Mouse (Mus musculus): ENCODE measurements at regions not wholly inside any gene's neighbourhood (a gene's known extent, or its start where the extent isn't known, plus 50 kb on each side); places are given as distances from the start of the nearest gene placed in this dataset.

DNA sequence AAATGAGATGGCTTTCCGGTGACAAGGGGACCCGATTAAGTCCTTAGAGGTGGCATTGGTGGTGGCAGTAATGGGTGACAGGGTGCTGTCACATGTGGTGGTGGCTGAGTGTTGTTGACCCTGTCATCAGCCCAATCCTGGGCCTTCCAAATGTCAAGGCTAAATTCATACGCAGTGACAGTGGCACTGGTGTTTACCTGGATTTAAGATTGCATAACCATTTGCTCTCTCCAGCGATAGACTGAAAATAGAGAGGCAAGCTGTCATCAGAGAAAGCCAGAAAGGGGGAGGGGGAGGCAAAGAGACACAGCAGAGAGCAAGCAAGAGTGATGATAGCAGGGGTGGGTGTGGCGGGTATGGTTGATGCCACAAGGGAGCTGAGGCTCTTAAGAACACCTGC is 215.1 kb downstream of the Suds3 start:
- TF ChIP-seq CTCF (IDR thresholded peaks at IDR 0.05): no peak
- in situ Hi-C loops (cut with MboI; ENCODE audit: low pct_unique_long_range_greater_than_20kb): no loop called here
- no peak for DNase-seq (ENCODE audit: low read depth, low spot score)
- CTCF ChIA-PET: no interaction called here
- no peaks in the 10 kb centered on the region for H3K27me3 ChIP-seq
- no peak for ATAC-seq
- POLR2A ChIA-PET: no interaction called here

GRCm38 (mm10) chr5:116897391-116897790 is 218.5 kb downstream of the Suds3 start:
- in situ Hi-C loops (cut with MboI; ENCODE audit: low pct_unique_long_range_greater_than_20kb): no loop called here
- no peak for TF ChIP-seq CTCF (IDR thresholded peaks at IDR 0.05)
- DNase-seq (ENCODE audit: low read depth, low spot score) (no peak), ATAC-seq (no peak)
- POLR2A ChIA-PET: no interaction called here
- CTCF ChIA-PET: no interaction called here
- H3K27me3 ChIP-seq: no peaks in the 10 kb centered on the region

- no peak for DNase-seq (ENCODE audit: low read depth, low spot score)
- ChIA-PET CTCF (no interaction called here), POLR2A (no interaction called here)
- no peak for TF ChIP-seq CTCF (IDR thresholded peaks at IDR 0.05)
- in situ Hi-C loops (cut with MboI; ENCODE audit: low pct_unique_long_range_greater_than_20kb): no loop called here
- H3K27me3 ChIP-seq: no peaks in the 10 kb centered on the region
- no peak for ATAC-seq
Measured at GRCm38 (mm10) chr5:116895036-116895783, 220.7 kb downstream of the Suds3 start.

DNA sequence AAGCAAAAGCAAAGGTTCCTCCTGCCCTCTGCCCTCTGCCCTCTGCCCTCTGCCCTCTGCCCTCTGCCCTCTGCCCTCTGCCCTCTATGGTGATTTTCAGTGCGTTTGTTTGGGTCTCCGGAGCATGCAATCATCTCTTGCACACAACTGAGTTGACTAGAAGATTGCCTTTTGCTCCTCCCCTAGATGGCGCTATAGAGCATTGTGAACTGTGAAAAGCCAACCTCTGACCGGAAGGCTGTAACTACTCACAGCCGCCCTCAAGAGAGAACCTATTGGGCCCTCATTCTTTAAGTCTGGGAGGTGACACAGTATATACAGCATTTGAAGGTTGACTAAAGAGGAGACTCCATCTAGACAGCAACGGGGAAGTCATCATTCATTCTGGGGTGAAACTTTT is 221.3 kb downstream of the Suds3 start:
- in situ Hi-C loops (cut with MboI; ENCODE audit: low pct_unique_long_range_greater_than_20kb): no loop called here
- DNase-seq (ENCODE audit: low read depth, low spot score): no peak
- no peak for TF ChIP-seq CTCF (IDR thresholded peaks at IDR 0.05)

DNA sequence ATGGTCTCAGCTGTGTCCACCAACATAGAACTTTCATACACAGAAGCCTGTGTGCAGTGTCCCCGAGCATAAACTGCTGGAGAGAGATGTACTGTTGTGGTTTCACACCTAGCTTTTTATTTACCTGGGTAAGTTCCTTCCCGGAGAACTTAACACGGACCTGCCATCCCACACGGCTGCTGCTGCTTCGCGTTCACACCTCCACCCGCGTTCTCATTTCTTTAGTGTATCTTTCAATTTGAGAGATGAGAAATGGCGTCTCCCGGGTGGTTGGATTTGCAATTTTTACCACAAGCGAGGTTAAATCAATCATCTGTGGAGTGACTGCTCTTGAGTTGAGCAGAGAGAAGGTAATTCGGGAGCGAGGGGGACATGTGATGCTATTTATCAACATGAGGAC is 223.0 kb downstream of the Suds3 start:
- CTCF ChIA-PET: no interaction called here

More for the DNA sequence above, 221.3 kb downstream of the Suds3 start:
- POLR2A ChIA-PET: no interaction called here
- no peaks in the 10 kb centered on the region for H3K27me3 ChIP-seq
- CTCF ChIA-PET: no interaction called here
- no peak for ATAC-seq

GRCm38 (mm10) chr5:116889224-116889623 is 226.7 kb downstream of the Suds3 start:
- TF ChIP-seq CTCF (IDR thresholded peaks at IDR 0.05): no peak
- ATAC-seq (no peak), DNase-seq (ENCODE audit: low read depth, low spot score) (no peak)
- in situ Hi-C loops (cut with MboI; ENCODE audit: low pct_unique_long_range_greater_than_20kb): no loop called here
- POLR2A ChIA-PET: no interaction called here
- no peaks in the 10 kb centered on the region for H3K27me3 ChIP-seq
- CTCF ChIA-PET: no interaction called here

More for the DNA sequence above, 223.0 kb downstream of the Suds3 start:
- DNase-seq (ENCODE audit: low read depth, low spot score) (no peak), ATAC-seq (no peak)
- POLR2A ChIA-PET: interaction anchor here (1.2 kb wide), 1 partner anchor 12 kb away, joined by 4 read pairs; no protein-coding TSS in a partner anchor
- no peak for TF ChIP-seq CTCF (IDR thresholded peaks at IDR 0.05)
- no peaks in the 10 kb centered on the region for H3K27me3 ChIP-seq
- in situ Hi-C loops (cut with MboI; ENCODE audit: low pct_unique_long_range_greater_than_20kb): no loop called here

GRCm38 (mm10) chr5:116886181-116887136 is 229.5 kb downstream of the Suds3 start:
- POLR2A ChIA-PET: no interaction called here
- no peak for ATAC-seq
- TF ChIP-seq CTCF (IDR thresholded peaks at IDR 0.05): no peak
- in situ Hi-C loops (cut with MboI; ENCODE audit: low pct_unique_long_range_greater_than_20kb): no loop called here
- DNase-seq (ENCODE audit: low read depth, low spot score): no peak
- CTCF ChIA-PET: no interaction called here
- H3K27me3 ChIP-seq: no peaks in the 10 kb centered on the region

GRCm38 (mm10) chr5:116879761-116880160 is 236.2 kb downstream of the Suds3 start:
- ChIA-PET CTCF (no interaction called here), POLR2A (no interaction called here)
- DNase-seq (ENCODE audit: low read depth, low spot score) (no peak), ATAC-seq (no peak)
- in situ Hi-C loops (cut with MboI; ENCODE audit: low pct_unique_long_range_greater_than_20kb): no loop called here
- H3K27me3 ChIP-seq: no peaks in the 10 kb centered on the region
- TF ChIP-seq CTCF (IDR thresholded peaks at IDR 0.05): no peak

GRCm38 (mm10) chr5:116874941-116875340 is 241.0 kb downstream of the Suds3 start:
- TF ChIP-seq CTCF (IDR thresholded peaks at IDR 0.05): no peak
- no peak for DNase-seq (ENCODE audit: low read depth, low spot score)
- no peak for ATAC-seq
- ChIA-PET POLR2A (no interaction called here), CTCF (no interaction called here)
- in situ Hi-C loops (cut with MboI; ENCODE audit: low pct_unique_long_range_greater_than_20kb): no loop called here
- no peaks in the 10 kb centered on the region for H3K27me3 ChIP-seq

DNA sequence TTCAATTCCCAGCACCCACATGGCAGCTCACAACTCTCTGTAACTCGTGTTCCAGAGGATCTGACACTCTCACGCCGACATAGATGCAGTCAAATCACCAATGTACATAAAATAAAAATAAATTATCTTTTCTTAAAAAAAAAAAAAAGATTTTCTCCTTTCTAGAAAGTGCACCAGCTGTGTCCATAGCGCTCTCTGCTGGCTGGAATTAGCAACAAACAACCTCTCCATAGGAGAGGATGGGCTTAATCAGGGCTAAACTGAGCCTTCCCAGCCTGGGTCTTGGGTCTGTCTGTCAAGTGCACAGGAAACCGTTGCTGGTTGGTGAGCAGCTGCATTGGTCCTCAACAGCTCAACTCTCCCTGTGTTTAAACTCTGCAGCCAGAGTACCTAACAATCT is 247.8 kb downstream of the Suds3 start:
- DNase-seq (ENCODE audit: low read depth, low spot score) (no peak), ATAC-seq (no peak)
- H3K27me3 ChIP-seq: no peaks in the 10 kb centered on the region
- in situ Hi-C loops (cut with MboI; ENCODE audit: low pct_unique_long_range_greater_than_20kb): no loop called here
- ChIA-PET CTCF (interaction anchor here (1.5 kb wide), 1 partner anchor 11 kb away, joined by 4 read pairs; no protein-coding TSS in a partner anchor), POLR2A (no interaction called here)
- no peak for TF ChIP-seq CTCF (IDR thresholded peaks at IDR 0.05)

- POLR2A ChIA-PET: no interaction called here
- in situ Hi-C loops (cut with MboI; ENCODE audit: low pct_unique_long_range_greater_than_20kb): no loop called here
- H3K27me3 ChIP-seq: no peaks in the 10 kb centered on the region
- TF ChIP-seq CTCF (IDR thresholded peaks at IDR 0.05): no peak
- no peak for DNase-seq (ENCODE audit: low read depth, low spot score)
- no peak for ATAC-seq
- CTCF ChIA-PET: no interaction called here
Measured at GRCm38 (mm10) chr5:116864275-116864674, 251.6 kb downstream of the Suds3 start.

Data from Patski (cell line).